ENCODE assay signal across 9 mouse cellular contexts in the genomic region with DNA sequence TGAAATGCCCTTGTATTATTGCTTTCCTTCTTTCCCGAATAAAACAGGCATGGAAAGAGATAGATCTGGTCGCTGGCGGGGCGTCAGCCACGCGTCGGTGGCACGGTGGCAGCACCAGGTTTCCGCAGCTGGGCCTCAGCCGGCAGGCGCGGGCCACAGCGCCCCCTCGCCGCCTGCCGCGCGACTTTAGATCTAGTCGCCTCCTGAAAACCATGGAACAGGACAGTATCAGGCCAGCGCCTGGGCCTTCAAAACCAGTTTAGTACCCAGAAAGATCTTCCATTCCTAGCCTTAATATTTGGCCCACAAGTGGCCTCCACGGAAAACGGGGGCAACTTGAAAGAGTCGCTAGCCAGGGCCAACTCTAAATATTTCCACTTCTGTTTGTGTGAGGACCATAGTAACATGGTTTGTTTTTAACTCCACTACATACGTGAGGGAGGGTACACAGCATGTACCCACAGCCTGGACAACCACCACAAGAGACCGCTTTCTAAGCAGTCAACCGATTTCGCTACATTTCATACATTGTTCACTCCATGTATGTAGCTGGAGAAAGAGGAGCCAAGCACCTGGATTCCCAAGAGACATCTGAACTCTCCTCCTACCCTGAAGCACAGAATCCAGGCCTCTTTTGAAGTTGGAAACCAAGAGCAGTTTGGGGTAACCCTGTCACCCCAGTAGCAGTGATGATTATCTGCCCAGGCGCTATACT. TPM values are rescaled to one million over a fixed set of nuclear protein-coding genes. Genes with fewer than 3 reads are reported as not detected.
DNase-seq lines count a peak whose midpoint lies in the region; ATAC-seq and TF ChIP-seq lines count a peak whose summit lies in the region.
"Had no signal": no experiment of that assay in that cellular context is flagged by ENCODE, and none has a peak within 500 bp of the region (broad histone marks: within the 10 kb centered on the region; RNA-seq: fewer than 3 reads in every experiment).

No protein-coding gene starts in this region.

- no peak overlapping the region for H3K9ac ChIP-seq in midbrain, embryonic 16.5 days (ENCODE audit: low read depth, low read length)

- 3% methylated on average over 28 of the region's 28 CpGs for WGBS in limb, embryonic 10.5 days
- 11% methylated on average over 28 of the region's 28 CpGs for WGBS in midbrain, embryonic 16.5 days

- H3K4me1 ChIP-seq in embryonic fibroblast, embryonic 13.5 days (ENCODE audit: control insufficient read depth, insufficient read depth, low read length), result peaks cover 3% of the 10 kb centered on the region; the same call in 1 of the 2 replicates
- H3K4me1 ChIP-seq in limb, embryonic 10.5 days, result peaks cover 37% of the 10 kb centered on the region
- H3K4me1 ChIP-seq in midbrain, embryonic 16.5 days (ENCODE audit: control insufficient read depth, insufficient read depth, low read length), result peaks cover 19% of the 10 kb centered on the region

- ATAC-seq in midbrain, embryonic 16.5 days, result no peak

- peak overlapping the region; percentile 53; the same call in 1 of the 2 replicates for H3K27ac ChIP-seq in embryonic fibroblast, embryonic 13.5 days (ENCODE audit: insufficient read depth, low read length)
- no peak overlapping the region for H3K27ac ChIP-seq in limb, embryonic 10.5 days
- H3K27ac ChIP-seq in midbrain, embryonic 16.5 days (ENCODE audit: low read length), result no peak overlapping the region

- peak overlapping the region; percentile 29; the same call in 1 of the 2 replicates for H3K4me3 ChIP-seq in embryonic fibroblast, embryonic 13.5 days (ENCODE audit: insufficient read depth, low read length)
- H3K4me3 ChIP-seq in limb, embryonic 10.5 days, result no peak overlapping the region
- H3K4me3 ChIP-seq in midbrain, embryonic 16.5 days (ENCODE audit: low read depth, low read length), result peak overlapping the region; percentile 11

- peaks cover 100% of the 10 kb centered on the region for H3K27me3 ChIP-seq in limb, embryonic 10.5 days (ENCODE audit: low read depth, poor library complexity, severe bottlenecking)
- H3K27me3 ChIP-seq in midbrain, embryonic 16.5 days (ENCODE audit: control insufficient read depth, insufficient read depth, low read depth, low read length), result peaks cover 20% of the 10 kb centered on the region

- DNase-seq in heart, adult 11 months, result peak; percentile 76
- no peak for DNase-seq in heart, postnatal 14 days
- DNase-seq in limb, embryonic 10.5 days (ENCODE audit: low spot score), result peak; percentile 62
- no peak for DNase-seq in urinary bladder, postnatal 14 days (ENCODE audit: low spot score)
- no peak for DNase-seq in spleen, postnatal 4 days (ENCODE audit: low spot score in 2 of 2)
- no peak for DNase-seq in thymus, postnatal 14 days

- H3K9me3 ChIP-seq in limb, embryonic 10.5 days (replicated peaks), result no peaks in the 10 kb centered on the region
- H3K9me3 ChIP-seq in midbrain, embryonic 16.5 days (replicated peaks; ENCODE audit: control insufficient read depth, low read length, poor library complexity, severe bottlenecking), result no peaks in the 10 kb centered on the region

- H3K36me3 ChIP-seq in limb, embryonic 10.5 days, result no peaks in the 10 kb centered on the region
- H3K36me3 ChIP-seq in midbrain, embryonic 16.5 days (ENCODE audit: control insufficient read depth, insufficient read depth, low read length), result no peaks in the 10 kb centered on the region
- H3K36me3 ChIP-seq: G1E had no signal

- peak; percentile 28; the same call in 1 of the 2 replicates for TF ChIP-seq CTCF in embryonic fibroblast, embryonic 13.5 days (IDR thresholded peaks at IDR 0.05; ENCODE audit: borderline replicate concordance, insufficient read depth, low read length)

- intact Hi-C loops in heart, postnatal 14 days (cut with DNase I), result loop anchor here (2.0 to 10.0 kb wide), 2 partner anchors 665 to 1171 kb away; no protein-coding TSS in a partner anchor

- TF ChIP-seq POLR2A in embryonic fibroblast, embryonic 13.5 days (IDR thresholded peaks at IDR 0.05; ENCODE audit: low read depth, low read length), result 0 out of 2 replicates have a peak, but pooled peaks have one; percentile 5

- peak overlapping the region; percentile 67 for H3K4me2 ChIP-seq in midbrain, embryonic 16.5 days (ENCODE audit: low read length)

RNA-seq across cellular contexts. Expression of gene Irx2, which starts 3.2 kb away (rescaled TPM):
- total RNA-seq in heart, postnatal 14 days (2021), result 1 to 10 TPM; 4.0 to 4.3 TPM
- 47.3 and 50.8 TPM in 2 replicates for polyA plus RNA-seq in embryonic fibroblast, embryonic 13.5 days (2011; ENCODE audit: insufficient read length, low read depth, missing spikeins)
- polyA plus RNA-seq in limb, embryonic 10.5 days (2016; fragmentation: Nextera tagmentation; extraction: Ambion mirVana), result 1.5 and 2.2 TPM in 2 replicates
- 33.3 and 34.0 TPM in 2 replicates for polyA plus RNA-seq in midbrain, embryonic 16.5 days (2015; fragmentation: Nextera tagmentation; extraction: Ambion mirVana)
- polyA plus RNA-seq: G1E had no signal

Comparison
In these comparisons a context has a peak if more than half of its experiments do, and no peak if none do; other contexts are left out.
1. DNase-seq: peak in heart, adult 11 months (single experiment) and limb, embryonic 10.5 days (single experiment); none in heart, postnatal 14 days (0 of 2), urinary bladder, postnatal 14 days (single experiment), spleen, postnatal 4 days (0 of 2) and thymus, postnatal 14 days (single experiment).
2. RNA of gene Irx2, which starts 3.2 kb away (polyA plus RNA-seq): 47.3 to 50.8 TPM in embryonic fibroblast, embryonic 13.5 days and 33.3 to 34.0 TPM in midbrain, embryonic 16.5 days; 1.5 to 2.2 TPM in limb, embryonic 10.5 days; every median in the first group is over 10 times any median in the second.